Mouse (Mus musculus) intestine, embryonic 14.5 days (tissue): ENCODE results near the gene Ugt3a2. TPM values are rescaled to one million over a fixed set of nuclear protein-coding genes. Genes with fewer than 3 reads are reported as not detected.

ENCODE experiments used
- ATAC-seq: fragments of 200-750 bp; cut with Nextera tagmentation; replicated peaks from 2 replicates; pipeline ENCODE4 v1.8.0; 2017; ENCODE audit warnings: low read depth, moderate number of reproducible peaks, moderate TSS enrichment, moderate library complexity; ENCODE audit not compliant: low FRiP score, low TSS enrichment
- DNase-seq: peaks from one replicate; pipeline ENCODE4 v3.0.0-alpha.2; 2018; ENCODE audit warnings: low spot score
- H3K27ac ChIP-seq: fragments of 300-500 bp; sonication (generic); 2 replicates; pipeline ENCODE4 v1.5.1; 2014; ENCODE audit warnings: low read depth, mild to moderate bottlenecking, control low read depth
- H3K27me3 ChIP-seq: fragments of 300-500 bp; sonication (generic); replicated peaks from 2 replicates; pipeline ENCODE4 v1.6.1; 2014; ENCODE audit warnings: low read length, control low read depth; ENCODE audit not compliant: control insufficient read depth, insufficient read depth
- H3K36me3 ChIP-seq: fragments of 300-500 bp; sonication (generic); 2 replicates; pipeline ENCODE4 v1.6.1; 2014; ENCODE audit warnings: low read length, control low read depth; ENCODE audit not compliant: control insufficient read depth, insufficient read depth
- H3K4me1 ChIP-seq: fragments of 300-500 bp; sonication (generic); replicated peaks from 2 replicates; pipeline ENCODE4 v1.6.1; 2014; ENCODE audit warnings: low read length, control low read depth, mixed read lengths; ENCODE audit not compliant: control insufficient read depth, insufficient read depth
- H3K4me2 ChIP-seq: fragments of 300-500 bp; sonication (generic); 2 replicates; pipeline ENCODE4 v1.6.1; 2014; ENCODE audit warnings: low read length
- H3K4me3 ChIP-seq: fragments of 300-500 bp; sonication (generic); 2 replicates; pipeline ENCODE4 v1.5.1; 2014; ENCODE audit warnings: low read depth, low read length, control low read depth, mixed read lengths
- H3K9ac ChIP-seq: fragments of 300-500 bp; sonication (generic); 2 replicates; pipeline ENCODE4 v1.6.1; 2014; ENCODE audit warnings: mild to moderate bottlenecking, low read length
- H3K9me3 ChIP-seq: fragments of 300-500 bp; sonication (generic); 2 replicates; pipeline ENCODE4 v1.6.1; 2016; ENCODE audit warnings: low read length, control low read depth; ENCODE audit not compliant: control insufficient read depth
- WGBS: fragments of 180-500 bp; shearing (Covaris S2); extraction: QIAGEN DNeasy Blood & Tissue Kit; methylation state at CpG from one replicate; pipeline ENCODE4 v1.1.7; 2014; 5-methylcytosine and 5-hydroxymethylcytosine counted together
- polyA plus RNA-seq: library from polyadenylated mRNA; unstranded; fragments of >200 nt; fragmentation: Nextera tagmentation; extraction: Ambion mirVana; gene quantifications from 2 replicates; pipeline ENCODE4 v1.2.1, GENCODE M21; 2014

The Ugt3a2 gene
- not detected in 2 replicates for polyA plus RNA-seq

DNA sequence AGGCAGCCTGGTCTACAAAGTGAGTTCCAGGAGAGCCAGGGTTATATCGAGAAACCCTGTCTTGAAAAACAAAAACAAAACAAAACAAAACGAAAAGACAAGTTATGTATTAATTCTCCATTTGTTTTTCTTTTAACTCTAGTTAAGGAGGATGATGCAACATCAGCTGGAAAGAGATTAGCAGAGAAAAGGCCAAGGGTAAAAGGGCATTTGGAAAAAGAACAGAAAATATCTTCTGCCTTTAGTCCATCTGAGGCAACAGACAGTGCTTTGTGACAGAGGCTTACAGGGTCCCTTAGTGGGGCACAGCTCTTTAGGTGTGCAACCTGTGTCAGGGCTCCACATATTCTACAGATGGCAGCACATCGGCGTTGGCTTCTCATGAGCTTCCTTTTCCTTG, at the start of gene Ugt3a2:
TSS of gene Ugt3a2 (plus strand) at position 210 of the 400 bp plus-strand sequence.
- ATAC-seq (no peak), DNase-seq (no peak)
- Histone ChIP-seq H3K4me3 (no peak within 1 kb of the TSS), H3K27me3 (no peaks in the 10 kb centered on the region), H3K9me3 (no peaks in the 10 kb centered on the region), H3K9ac (no peak within 1 kb of the TSS), H3K36me3 (no peaks in the 10 kb centered on the region), H3K27ac (no peak within 1 kb of the TSS), H3K4me1 (no peaks in the 10 kb centered on the region), H3K4me2 (no peak within 1 kb of the TSS)
- WGBS = 89% methylated on average over 4 of the region's 4 CpGs

DNA sequence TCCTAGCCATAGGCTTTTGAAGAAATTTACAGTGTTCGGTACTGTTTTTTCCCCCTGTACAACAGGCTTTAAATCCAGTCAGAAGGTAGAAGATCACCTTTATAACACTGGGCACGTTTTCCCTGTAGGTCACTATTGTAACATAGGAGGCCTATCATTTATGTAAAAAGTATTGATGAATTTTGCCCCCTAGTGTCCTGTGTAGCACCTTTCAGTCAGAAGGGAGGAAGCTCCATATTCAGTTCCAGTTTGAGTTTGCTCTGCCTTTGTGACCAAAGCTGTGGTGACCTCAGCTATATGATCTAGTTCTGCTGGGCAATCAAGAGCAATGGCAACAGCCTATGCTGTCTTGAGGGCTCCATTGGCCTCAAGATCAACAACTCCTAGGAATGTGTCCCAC, 45.7 kb upstream of the Ugt3a2 start:
- ATAC-seq (no peak), DNase-seq (no peak)

DNA sequence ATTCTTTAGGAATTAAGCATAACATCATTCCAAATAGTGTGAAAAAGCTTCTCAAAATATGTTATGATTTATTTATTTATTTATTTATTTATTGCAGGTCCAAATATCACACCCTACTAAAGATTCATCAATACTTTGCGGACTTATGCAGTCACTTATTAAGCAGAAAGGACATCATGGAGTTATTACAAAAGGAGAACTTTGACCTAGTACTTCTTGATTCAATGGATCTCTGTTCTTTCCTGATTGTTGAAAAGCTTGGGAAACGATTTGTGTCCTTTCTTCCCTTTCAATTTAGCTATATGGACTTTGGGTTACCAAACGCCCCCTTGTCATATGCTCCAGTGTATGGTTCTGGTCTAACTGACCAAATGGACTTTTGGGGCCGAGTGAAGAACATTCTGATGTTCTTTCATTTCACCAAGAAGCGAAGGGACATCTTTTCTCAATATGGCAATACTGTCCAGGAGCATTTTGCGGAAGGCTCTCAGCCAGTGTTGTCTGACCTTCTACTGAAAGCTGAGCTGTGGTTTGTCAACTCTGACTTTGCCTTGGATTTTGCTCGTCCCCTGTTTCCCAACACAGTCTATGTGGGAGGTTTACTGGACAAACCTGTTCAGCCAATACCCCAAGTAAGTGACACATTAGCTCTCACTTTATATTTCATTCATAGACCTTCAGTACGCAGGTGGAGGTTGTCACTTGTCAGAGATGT, 29.2 kb upstream of the Ugt3a2 start:
- Histone ChIP-seq H3K27ac (no peak overlapping the region), H3K9me3 (no peaks in the 10 kb centered on the region), H3K4me1 (no peaks in the 10 kb centered on the region), H3K9ac (no peak overlapping the region), H3K27me3 (no peaks in the 10 kb centered on the region), H3K4me3 (no peak overlapping the region), H3K36me3 (no peaks in the 10 kb centered on the region), H3K4me2 (no peak overlapping the region)
- DNase-seq (no peak), ATAC-seq (no peak)
- 82% methylated on average over 8 of the region's 8 CpGs for WGBS

More for the DNA sequence above, 45.7 kb upstream of the Ugt3a2 start:
- no peak overlapping the region for H3K4me2 ChIP-seq
- H3K27me3 ChIP-seq = no peaks in the 10 kb centered on the region
- no peak overlapping the region for H3K4me3 ChIP-seq
- H3K27ac ChIP-seq = no peak overlapping the region
- no peaks in the 10 kb centered on the region for H3K36me3 ChIP-seq
- no peaks in the 10 kb centered on the region for H3K9me3 ChIP-seq
- no peaks in the 10 kb centered on the region for H3K4me1 ChIP-seq
- H3K9ac ChIP-seq = no peak overlapping the region
- WGBS = 61% methylated on average over 2 of the region's 2 CpGs

DNA sequence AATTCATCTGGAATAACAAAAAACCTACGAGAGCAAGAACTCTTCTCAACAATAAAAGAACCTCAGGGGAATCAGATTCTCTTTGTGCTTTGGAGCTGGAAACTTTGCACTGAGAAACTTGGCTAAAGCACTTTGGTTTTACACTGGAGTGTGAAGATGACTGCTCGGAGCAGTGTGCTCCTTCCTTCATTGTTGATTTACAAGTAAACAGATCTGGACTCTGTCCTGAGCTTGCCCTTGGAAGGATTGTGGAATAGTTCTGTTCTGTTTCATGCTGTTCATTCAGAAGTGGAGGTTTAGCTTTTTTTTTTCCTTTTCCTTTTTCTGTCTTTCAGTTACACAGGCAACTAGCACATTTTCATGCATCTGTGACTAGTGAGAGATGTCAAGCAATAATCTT, 754 bp upstream of the Ugt3a2 start:
- Histone ChIP-seq H3K4me2 (no peak overlapping the region), H3K4me3 (no peak overlapping the region), H3K9ac (no peak overlapping the region), H3K36me3 (no peaks in the 10 kb centered on the region), H3K27ac (no peak overlapping the region), H3K4me1 (no peaks in the 10 kb centered on the region), H3K9me3 (no peaks in the 10 kb centered on the region), H3K27me3 (no peaks in the 10 kb centered on the region)
- DNase-seq (no peak), ATAC-seq (no peak)
- 62% methylated on average over 2 of the region's 2 CpGs for WGBS

DNA sequence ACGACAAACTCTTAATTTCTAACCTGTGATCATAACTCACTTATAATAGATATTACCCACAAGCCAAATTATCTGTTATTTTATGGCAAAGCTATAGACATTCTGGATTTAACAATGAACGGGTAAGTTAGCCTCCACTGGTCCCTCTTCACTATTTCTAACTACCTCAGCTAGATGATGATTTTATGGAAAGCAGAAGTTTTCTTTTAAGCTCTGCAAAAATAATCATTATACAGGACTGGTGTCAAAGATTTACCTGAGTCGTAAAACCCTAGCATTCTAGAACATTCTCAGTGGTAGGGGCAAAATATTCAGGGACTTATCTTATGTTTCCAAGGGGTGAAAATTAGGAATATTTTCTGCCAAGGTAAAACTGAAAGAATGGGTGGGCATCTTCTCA, 1.3 kb downstream of the Ugt3a2 start:
- no peaks in the 10 kb centered on the region for H3K4me1 ChIP-seq
- no peak overlapping the region for H3K4me3 ChIP-seq
- 79% methylated on average over 3 of the region's 3 CpGs for WGBS
- H3K4me2 ChIP-seq = no peak overlapping the region
- DNase-seq (no peak), ATAC-seq (no peak)
- H3K27ac ChIP-seq = no peak overlapping the region
- no peak overlapping the region for H3K9ac ChIP-seq
- H3K27me3 ChIP-seq = no peaks in the 10 kb centered on the region
- no peaks in the 10 kb centered on the region for H3K9me3 ChIP-seq
- no peaks in the 10 kb centered on the region for H3K36me3 ChIP-seq

DNA sequence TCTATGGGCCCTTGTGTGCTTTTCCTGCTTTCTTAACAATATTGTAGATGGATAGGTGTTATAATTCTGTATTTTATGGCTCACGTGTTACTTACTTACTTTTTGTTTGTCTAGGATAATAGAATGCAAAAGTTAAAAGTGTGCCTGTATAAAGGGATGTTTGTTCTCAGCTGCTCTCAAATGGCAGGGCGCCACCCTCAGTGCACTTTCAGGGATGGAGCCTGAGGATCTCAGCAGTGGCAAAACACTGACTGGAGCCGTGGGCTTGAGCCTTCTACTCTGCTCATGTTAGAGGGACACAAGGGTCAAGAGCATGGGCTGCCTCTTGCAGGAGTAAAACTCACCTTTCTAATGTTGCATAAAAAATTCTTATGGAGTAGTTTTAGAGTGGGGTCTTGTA, 1.7 kb downstream of the Ugt3a2 start:
- no peaks in the 10 kb centered on the region for H3K27me3 ChIP-seq
- DNase-seq (no peak), ATAC-seq (no peak)
- H3K27ac ChIP-seq = no peak overlapping the region
- no peaks in the 10 kb centered on the region for H3K36me3 ChIP-seq
- no peaks in the 10 kb centered on the region for H3K4me1 ChIP-seq
- no peak overlapping the region for H3K4me2 ChIP-seq
- no peaks in the 10 kb centered on the region for H3K9me3 ChIP-seq
- no peak overlapping the region for H3K4me3 ChIP-seq
- WGBS = 63% methylated on average over 3 of the region's 3 CpGs
- H3K9ac ChIP-seq = no peak overlapping the region

DNA sequence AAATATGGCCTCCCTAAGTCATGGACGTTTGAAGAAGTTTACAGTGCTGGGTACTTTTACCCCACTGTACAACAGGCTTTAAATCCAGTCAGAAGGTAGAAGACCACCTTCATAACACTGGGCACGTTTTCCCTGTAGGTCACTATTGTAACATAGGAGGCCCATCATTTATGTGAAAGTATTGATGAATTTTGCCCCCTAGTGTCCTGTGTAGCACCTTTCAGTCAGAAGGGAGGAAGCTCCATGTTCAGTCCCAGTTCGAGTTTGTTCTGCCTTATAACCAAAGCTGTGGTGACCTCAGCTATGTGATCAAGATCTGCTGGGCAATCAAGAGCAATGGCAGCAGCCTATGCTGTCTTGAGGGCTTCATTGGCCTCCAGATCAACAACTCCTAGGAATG, 13.4 kb downstream of the Ugt3a2 start:
- no peaks in the 10 kb centered on the region for H3K27me3 ChIP-seq
- DNase-seq (no peak), ATAC-seq (no peak)
- no peaks in the 10 kb centered on the region for H3K4me1 ChIP-seq
- H3K9me3 ChIP-seq = no peaks in the 10 kb centered on the region
- H3K36me3 ChIP-seq = no peaks in the 10 kb centered on the region
- no peak overlapping the region for H3K4me2 ChIP-seq
- WGBS = 50% methylated on average over 3 of the region's 3 CpGs
- H3K4me3 ChIP-seq = no peak overlapping the region
- no peak overlapping the region for H3K27ac ChIP-seq
- no peak overlapping the region for H3K9ac ChIP-seq

DNA sequence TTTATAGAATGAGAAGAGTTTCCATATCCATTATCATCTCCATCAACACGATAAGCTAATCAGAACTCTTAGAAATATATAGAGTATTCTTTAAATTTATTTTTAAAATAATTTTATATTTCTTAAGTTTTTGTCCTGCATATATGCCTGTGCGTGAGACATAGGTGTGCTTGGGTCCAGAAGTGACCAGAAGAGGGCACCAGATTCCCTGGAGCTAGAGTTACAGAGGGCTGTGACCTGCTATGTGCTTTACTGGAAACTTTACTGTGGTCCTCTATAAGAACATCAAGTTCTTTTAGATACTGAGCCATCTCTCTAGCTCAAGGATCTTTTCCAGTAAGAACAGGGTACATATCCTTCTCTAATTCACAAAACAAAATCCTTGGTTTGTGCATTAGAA, 27.5 kb downstream of the Ugt3a2 start:
- Histone ChIP-seq H3K9me3 (no peaks in the 10 kb centered on the region), H3K4me3 (no peak overlapping the region), H3K27me3 (no peaks in the 10 kb centered on the region), H3K4me1 (no peaks in the 10 kb centered on the region), H3K27ac (no peak overlapping the region), H3K9ac (no peak overlapping the region), H3K4me2 (no peak overlapping the region), H3K36me3 (no peaks in the 10 kb centered on the region)
- ATAC-seq (no peak), DNase-seq (no peak)
- 70% methylated on average over 2 of the region's 2 CpGs for WGBS

DNA sequence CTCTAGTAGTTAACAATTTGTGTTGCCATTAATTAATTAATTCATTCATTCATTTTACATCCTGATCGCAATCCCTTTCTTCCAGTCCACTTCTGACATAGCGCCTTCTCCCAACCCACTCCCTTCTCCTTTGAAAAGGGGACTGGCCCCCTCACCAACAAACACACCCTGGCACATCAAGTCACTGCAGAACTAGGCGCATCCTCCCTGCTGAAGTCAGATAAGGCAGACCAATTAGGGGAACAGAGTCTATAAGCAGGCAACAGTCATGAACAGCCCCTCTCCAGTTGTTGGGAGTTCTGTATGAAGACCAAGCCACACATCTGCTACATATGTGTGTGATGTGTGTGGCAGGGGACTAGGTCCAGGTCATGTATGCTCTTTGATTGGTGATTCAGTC, 33.4 kb downstream of the Ugt3a2 start:
- H3K4me1 ChIP-seq = no peaks in the 10 kb centered on the region
- no peaks in the 10 kb centered on the region for H3K36me3 ChIP-seq
- no peaks in the 10 kb centered on the region for H3K9me3 ChIP-seq
- ATAC-seq = no peak
- H3K27ac ChIP-seq = no peak overlapping the region
- DNase-seq = no peak
- H3K27me3 ChIP-seq = no peaks in the 10 kb centered on the region
- WGBS = 94% methylated on average over 3 of the region's 3 CpGs
- H3K9ac ChIP-seq = no peak overlapping the region
- H3K4me3 ChIP-seq = no peak overlapping the region
- H3K4me2 ChIP-seq = no peak overlapping the region
